Mouse (Mus musculus) neutrophil, adult 65 days (primary cell): ENCODE results near the gene Ppm1e. TPM values are rescaled to one million over a fixed set of nuclear protein-coding genes. Genes with fewer than 3 reads are reported as not detected.

Experiments used
- total RNA-seq: library from RNA; stranded (reverse); gene quantifications from 2 replicates; pipeline ENCODE4 v1.2.4, GENCODE M21; 2023

Gene Ppm1e
- 0.57 and 0.84 TPM in 2 replicates for total RNA-seq

GRCm38 (mm10) chr11:87358331-87359261 is at the start of gene Ppm1e:
TSS of gene Ppm1e (minus strand) at chr11:87359023.

GRCm38 (mm10) chr11:87404876-87405275 is 46.1 kb upstream of the Ppm1e start, which contains the start of the genes Rad51c and Tex14:
TSS of gene Rad51c (minus strand) at chr11:87404954.
TSS of gene Tex14 (plus strand) at chr11:87405065.

Other genes starting within 250 kb of the Ppm1e start
- 8.1 and 10.3 TPM in 2 replicates for gene Ska2, start 249.8 kb downstream of the Ppm1e start, total RNA-seq
- 5.9 and 11.7 TPM in 2 replicates for gene Trim37, start 231.9 kb downstream of the Ppm1e start, total RNA-seq
- gene Rad51c, start 45.9 kb upstream of the Ppm1e start, total RNA-seq: 2.3 and 2.9 TPM in 2 replicates
- gene Tex14, start 46.0 kb upstream of the Ppm1e start, total RNA-seq: 0.85 TPM in 1 of 2 replicates, not detected in the other
- gene Gm11492, start 207.6 kb upstream of the Ppm1e start, total RNA-seq: not detected in 2 replicates
- gene Sept4, start 209.9 kb upstream of the Ppm1e start, total RNA-seq: 1.2 TPM in 1 of 2 replicates, not detected in the other
- 22.1 and 22.5 TPM in 2 replicates for gene Mtmr4, start 233.1 kb upstream of the Ppm1e start, total RNA-seq